Mouse (Mus musculus) heart, embryonic 15.5 days (tissue): ENCODE results near the gene Fgfr1op. TPM values are rescaled to one million over a fixed set of nuclear protein-coding genes. Genes with fewer than 3 reads are reported as not detected.

Experiments
- ATAC-seq: fragments of 200-750 bp; cut with Nextera tagmentation; replicated peaks from 2 replicates; pipeline ENCODE4 v1.8.0; 2017; ENCODE audit warnings: low read depth, moderate TSS enrichment; ENCODE audit not compliant: insufficient number of reproducible peaks, insufficient read depth, low FRiP score
- H3K27ac ChIP-seq: fragments of 300-500 bp; sonication (generic); 2 replicates; pipeline ENCODE4 v1.5.1; 2015; ENCODE audit warnings: mild to moderate bottlenecking, inconsistent platforms
- H3K27me3 ChIP-seq: fragments of 300-500 bp; sonication (generic); 2 replicates; pipeline ENCODE4 v1.6.1; 2015; ENCODE audit warnings: inconsistent platforms
- H3K36me3 ChIP-seq: fragments of 300-500 bp; sonication (generic); 2 replicates; pipeline ENCODE4 v1.6.1; 2015; ENCODE audit warnings: mild to moderate bottlenecking, inconsistent platforms
- H3K4me1 ChIP-seq: fragments of 300-500 bp; sonication (generic); replicated peaks from 2 replicates; pipeline ENCODE4 v1.6.1; 2015; ENCODE audit warnings: inconsistent platforms
- H3K4me2 ChIP-seq: fragments of 300-500 bp; sonication (generic); 2 replicates; pipeline ENCODE4 v1.6.1; 2015; ENCODE audit warnings: inconsistent platforms, mild to moderate bottlenecking, moderate library complexity
- H3K4me3 ChIP-seq: fragments of 300-500 bp; sonication (generic); 2 replicates; pipeline ENCODE4 v1.5.1; 2015; ENCODE audit warnings: mild to moderate bottlenecking, inconsistent platforms
- H3K9ac ChIP-seq: fragments of 300-500 bp; sonication (generic); 2 replicates; pipeline ENCODE4 v1.6.1; 2015; ENCODE audit warnings: mild to moderate bottlenecking, inconsistent platforms
- H3K9me3 ChIP-seq: fragments of 300-500 bp; sonication (generic); replicated peaks from 2 replicates; pipeline ENCODE4 v1.6.1; 2016; ENCODE audit warnings: inconsistent platforms
- whole genome bisulfite sequencing: fragments of 180-500 bp; shearing (Covaris S2); methylation state at CpG from one replicate; pipeline ENCODE4 v1.1.7; 2015; ENCODE audit warnings: mixed read lengths; 5-methylcytosine and 5-hydroxymethylcytosine counted together
- polyA plus RNA-seq: library from polyadenylated mRNA; unstranded; fragments of >200 nt; fragmentation: Nextera tagmentation; extraction: Ambion mirVana; gene quantifications from 2 replicates; pipeline ENCODE4 v1.2.1, GENCODE M21; 2015

Fgfr1op gene
- polyA plus RNA-seq, 1 experiment from 2014 or later: 20.1 TPM

DNA sequence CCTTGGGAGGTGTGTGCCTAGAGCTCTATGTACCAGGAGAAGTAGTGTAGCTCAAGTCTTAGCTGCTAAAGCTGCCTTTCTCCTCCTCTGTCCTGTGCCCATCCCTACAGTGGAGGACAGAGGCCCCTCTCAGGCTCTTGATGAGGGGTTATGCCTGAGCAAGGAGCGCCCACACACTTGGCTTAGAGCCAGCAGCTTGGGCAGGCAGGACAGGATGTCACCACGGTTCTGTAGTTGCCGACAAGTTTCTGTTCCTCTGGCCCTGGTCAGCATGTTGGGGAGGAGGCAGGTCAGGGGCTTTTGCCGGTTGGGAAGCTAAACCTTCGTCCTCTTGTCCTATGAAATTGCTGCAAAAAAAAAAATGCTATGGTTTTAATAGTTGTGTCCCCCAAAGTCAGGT, 66.8 kb downstream of the Fgfr1op start:
- Histone ChIP-seq H3K27ac (no peak overlapping the region), H3K9ac (no peak overlapping the region), H3K36me3 (no peaks in the 10 kb centered on the region), H3K27me3 (no peaks in the 10 kb centered on the region; the same call in 1 of the 2 replicates), H3K9me3 (no peaks in the 10 kb centered on the region), H3K4me2 (no peak overlapping the region), H3K4me1 (no peaks in the 10 kb centered on the region), H3K4me3 (no peak overlapping the region)
- 25% methylated on average over 5 of the region's 5 CpGs for WGBS
- ATAC-seq: no peak

GRCm38 (mm10) chr17:8233618-8234214, 68.4 kb downstream of the Fgfr1op start:
- no peak for ATAC-seq
- Histone ChIP-seq H3K9ac (no peak overlapping the region), H3K27me3 (no peaks in the 10 kb centered on the region; the same call in 1 of the 2 replicates), H3K4me1 (no peaks in the 10 kb centered on the region), H3K36me3 (no peaks in the 10 kb centered on the region), H3K27ac (no peak overlapping the region), H3K4me2 (no peak overlapping the region), H3K4me3 (no peak overlapping the region), H3K9me3 (no peaks in the 10 kb centered on the region)
- WGBS: 67% methylated on average over 15 of the region's 15 CpGs

DNA sequence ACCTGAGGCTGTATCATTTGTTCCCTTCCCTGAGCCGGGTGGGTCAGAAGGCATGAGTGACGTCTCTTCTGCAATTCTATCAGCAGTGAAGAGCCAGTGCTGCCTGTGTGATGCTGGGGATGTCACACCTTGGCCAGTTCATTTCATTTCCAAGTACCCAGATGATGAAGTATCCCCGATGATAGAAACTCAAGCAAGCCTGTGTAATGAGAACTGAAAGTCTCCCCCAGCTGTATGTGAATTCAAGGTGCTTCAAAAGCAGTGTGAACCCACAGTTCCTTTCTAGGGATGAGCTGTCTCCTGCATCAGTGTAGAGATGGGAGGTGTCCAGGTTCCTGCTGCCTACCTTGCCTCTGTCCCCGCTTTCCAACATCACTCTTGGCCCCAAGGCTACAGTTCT, 69.2 kb downstream of the Fgfr1op start:
- Histone ChIP-seq H3K27me3 (no peaks in the 10 kb centered on the region; the same call in 1 of the 2 replicates), H3K9ac (no peak overlapping the region), H3K4me1 (no peaks in the 10 kb centered on the region), H3K27ac (no peak overlapping the region), H3K9me3 (no peaks in the 10 kb centered on the region), H3K36me3 (no peaks in the 10 kb centered on the region), H3K4me3 (no peak overlapping the region), H3K4me2 (no peak overlapping the region)
- 79% methylated on average over 4 of the region's 4 CpGs for WGBS
- no peak for ATAC-seq

DNA sequence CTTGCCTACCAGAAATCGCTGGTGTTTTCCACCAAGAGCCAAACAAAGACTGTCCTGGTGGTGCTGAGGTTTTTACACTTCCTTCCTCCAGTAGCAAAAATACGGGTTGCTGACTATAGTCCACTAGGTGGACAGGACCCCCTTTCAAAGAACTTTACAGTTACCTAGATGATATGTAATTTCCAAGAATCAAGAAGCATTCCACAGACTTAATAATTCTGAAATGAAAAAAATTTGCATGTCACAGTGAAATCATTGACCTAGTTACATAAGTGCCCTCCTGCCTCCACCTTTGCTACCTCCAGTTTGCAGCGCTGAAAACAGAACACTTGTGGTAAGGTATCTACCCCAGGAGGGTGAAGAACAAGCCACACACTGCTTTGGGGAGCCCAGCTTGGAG, 70.4 kb downstream of the Fgfr1op start, which contains the start of gene Ccr6:
Gene Ccr6 (plus strand): TSS at position 301 of the 400 bp plus-strand sequence.
- no peaks in the 10 kb centered on the region for H3K9me3 ChIP-seq
- 59% methylated on average over 3 of the region's 3 CpGs for WGBS
- H3K4me3 ChIP-seq: no peak within 1 kb of the TSS
- H3K27me3 ChIP-seq: no peaks in the 10 kb centered on the region
- H3K4me2 ChIP-seq: no peak within 1 kb of the TSS
- no peak within 1 kb of the TSS for H3K27ac ChIP-seq
- no peaks in the 10 kb centered on the region for H3K36me3 ChIP-seq
- no peak for ATAC-seq
- H3K9ac ChIP-seq: no peak within 1 kb of the TSS
- H3K4me1 ChIP-seq: no peaks in the 10 kb centered on the region

DNA sequence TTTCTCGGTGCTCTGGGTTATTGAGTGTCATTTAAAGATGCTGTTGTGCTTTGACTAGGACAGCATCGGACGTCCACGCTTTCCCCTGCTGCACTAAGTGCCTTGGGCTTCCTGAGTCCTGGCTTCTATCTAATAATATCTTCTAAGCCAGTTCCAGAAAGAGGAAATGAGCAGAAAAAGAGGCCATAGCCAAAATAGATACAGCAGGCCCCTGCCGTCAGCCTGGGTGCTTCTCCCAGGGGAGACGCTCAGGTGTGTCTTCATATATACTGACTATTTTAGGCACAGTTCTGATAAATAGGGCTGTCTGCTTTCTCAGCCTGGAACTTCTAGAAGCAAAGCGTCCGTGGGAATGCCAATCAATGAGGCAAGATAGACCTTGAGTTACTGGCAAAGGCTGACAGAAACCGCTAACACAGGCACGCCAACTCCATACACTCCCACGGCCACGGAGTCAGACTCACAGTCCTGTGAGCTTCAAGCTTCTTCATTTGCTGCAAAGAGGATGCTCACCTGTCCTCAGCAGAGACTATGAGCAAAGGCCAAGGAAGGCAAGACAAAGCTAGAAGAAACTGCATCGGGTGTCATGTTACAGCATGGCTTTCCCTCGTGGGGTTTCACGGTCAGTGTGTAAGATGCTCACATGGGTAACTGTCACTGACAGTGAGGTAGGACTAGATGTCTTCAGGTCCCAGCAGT, 72.9 kb downstream of the Fgfr1op start:
- no peaks in the 10 kb centered on the region for H3K27me3 ChIP-seq
- no peak overlapping the region for H3K27ac ChIP-seq
- H3K4me2 ChIP-seq: no peak overlapping the region
- WGBS: 60% methylated on average over 15 of the region's 15 CpGs
- H3K9me3 ChIP-seq: no peaks in the 10 kb centered on the region
- H3K9ac ChIP-seq: no peak overlapping the region
- H3K36me3 ChIP-seq: no peaks in the 10 kb centered on the region
- no peak overlapping the region for H3K4me3 ChIP-seq
- ATAC-seq: no peak
- no peaks in the 10 kb centered on the region for H3K4me1 ChIP-seq

DNA sequence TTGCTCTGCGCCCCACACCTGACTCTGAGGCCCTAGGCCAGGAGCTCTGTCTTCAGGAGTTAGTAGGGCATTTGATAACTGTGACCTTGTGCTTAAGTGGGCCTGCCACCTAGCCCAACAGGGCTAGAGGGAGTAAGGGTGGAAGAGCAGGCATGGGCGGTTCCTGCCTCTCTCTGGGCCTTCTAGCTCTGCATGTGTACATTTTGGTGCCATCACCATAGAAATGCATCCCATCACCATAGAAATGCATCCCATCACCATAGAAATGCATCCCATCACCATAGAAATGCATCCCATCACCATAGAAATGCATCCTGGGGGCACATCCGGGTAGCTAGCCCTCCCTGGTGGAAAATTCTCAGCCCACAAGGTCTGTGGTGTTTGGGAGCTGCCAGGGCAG, 74.3 kb downstream of the Fgfr1op start:
- no peaks in the 10 kb centered on the region for H3K36me3 ChIP-seq
- no peaks in the 10 kb centered on the region for H3K9me3 ChIP-seq
- H3K27ac ChIP-seq: no peak overlapping the region
- H3K27me3 ChIP-seq: 0 out of 2 replicates have a peak, but pooled peaks cover 8% of the 10 kb centered on the region
- H3K9ac ChIP-seq: no peak overlapping the region
- no peak for ATAC-seq
- no peaks in the 10 kb centered on the region for H3K4me1 ChIP-seq
- 69% methylated on average over 3 of the region's 3 CpGs for WGBS
- no peak overlapping the region for H3K4me2 ChIP-seq
- H3K4me3 ChIP-seq: no peak overlapping the region

- no peak for ATAC-seq
- no peaks in the 10 kb centered on the region for H3K36me3 ChIP-seq
- 0 out of 2 replicates have a peak, but pooled peaks cover 9% of the 10 kb centered on the region for H3K27me3 ChIP-seq
- no peak overlapping the region for H3K27ac ChIP-seq
- no peak overlapping the region for H3K4me3 ChIP-seq
- H3K4me2 ChIP-seq: no peak overlapping the region
- no peaks in the 10 kb centered on the region for H3K9me3 ChIP-seq
- no peak overlapping the region for H3K9ac ChIP-seq
- H3K4me1 ChIP-seq: no peaks in the 10 kb centered on the region
- 60% methylated on average over 4 of the region's 4 CpGs for WGBS
Measured at GRCm38 (mm10) chr17:8240517-8240916, 75.2 kb downstream of the Fgfr1op start.

DNA sequence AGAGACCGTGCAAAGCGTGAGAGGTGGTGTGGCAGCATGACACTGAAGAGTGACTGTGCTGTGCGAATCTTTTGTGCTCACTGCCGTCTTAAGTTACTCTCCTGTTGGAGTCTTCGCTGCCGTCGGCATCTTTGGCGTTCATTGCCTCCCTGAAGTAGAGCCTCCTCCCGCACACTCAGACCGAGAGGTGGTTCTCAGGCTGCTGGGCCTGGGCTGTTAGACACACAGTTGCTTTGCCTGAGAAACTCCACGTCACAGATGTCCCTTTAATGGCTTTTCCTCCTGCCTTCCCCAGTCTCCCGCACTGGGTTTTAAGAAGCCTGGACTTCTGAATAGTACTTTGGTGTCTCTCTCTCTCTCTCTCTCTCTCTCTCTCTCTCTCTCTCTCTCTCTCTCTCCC, 76.3 kb downstream of the Fgfr1op start:
- no peak for ATAC-seq
- no peak overlapping the region for H3K4me3 ChIP-seq
- 64% methylated on average over 12 of the region's 12 CpGs for WGBS
- no peaks in the 10 kb centered on the region for H3K4me1 ChIP-seq
- no peak overlapping the region for H3K9ac ChIP-seq
- no peaks in the 10 kb centered on the region for H3K9me3 ChIP-seq
- no peaks in the 10 kb centered on the region for H3K36me3 ChIP-seq
- no peak overlapping the region for H3K27ac ChIP-seq
- 0 out of 2 replicates have a peak, but pooled peaks cover 9% of the 10 kb centered on the region for H3K27me3 ChIP-seq
- H3K4me2 ChIP-seq: no peak overlapping the region

- H3K36me3 ChIP-seq: no peaks in the 10 kb centered on the region
- ATAC-seq: no peak
- no peak overlapping the region for H3K27ac ChIP-seq
- H3K4me3 ChIP-seq: no peak overlapping the region
- WGBS: 79% methylated on average over 11 of the region's 11 CpGs
- no peaks in the 10 kb centered on the region for H3K4me1 ChIP-seq
- H3K9ac ChIP-seq: no peak overlapping the region
- H3K4me2 ChIP-seq: no peak overlapping the region
- 0 out of 2 replicates have a peak, but pooled peaks cover 9% of the 10 kb centered on the region for H3K27me3 ChIP-seq
- no peaks in the 10 kb centered on the region for H3K9me3 ChIP-seq
Measured at GRCm38 (mm10) chr17:8242186-8242585, 76.9 kb downstream of the Fgfr1op start.

GRCm38 (mm10) chr17:8244124-8244523, 78.8 kb downstream of the Fgfr1op start:
- no peak for ATAC-seq
- no peak overlapping the region for H3K9ac ChIP-seq
- no peak overlapping the region for H3K4me3 ChIP-seq
- 69% methylated on average over 2 of the region's 2 CpGs for WGBS
- H3K9me3 ChIP-seq: no peaks in the 10 kb centered on the region
- H3K27ac ChIP-seq: no peak overlapping the region
- H3K4me2 ChIP-seq: no peak overlapping the region
- no peaks in the 10 kb centered on the region for H3K36me3 ChIP-seq
- peaks cover 14% of the 10 kb centered on the region; the same call in 1 of the 2 replicates for H3K27me3 ChIP-seq
- H3K4me1 ChIP-seq: no peaks in the 10 kb centered on the region

DNA sequence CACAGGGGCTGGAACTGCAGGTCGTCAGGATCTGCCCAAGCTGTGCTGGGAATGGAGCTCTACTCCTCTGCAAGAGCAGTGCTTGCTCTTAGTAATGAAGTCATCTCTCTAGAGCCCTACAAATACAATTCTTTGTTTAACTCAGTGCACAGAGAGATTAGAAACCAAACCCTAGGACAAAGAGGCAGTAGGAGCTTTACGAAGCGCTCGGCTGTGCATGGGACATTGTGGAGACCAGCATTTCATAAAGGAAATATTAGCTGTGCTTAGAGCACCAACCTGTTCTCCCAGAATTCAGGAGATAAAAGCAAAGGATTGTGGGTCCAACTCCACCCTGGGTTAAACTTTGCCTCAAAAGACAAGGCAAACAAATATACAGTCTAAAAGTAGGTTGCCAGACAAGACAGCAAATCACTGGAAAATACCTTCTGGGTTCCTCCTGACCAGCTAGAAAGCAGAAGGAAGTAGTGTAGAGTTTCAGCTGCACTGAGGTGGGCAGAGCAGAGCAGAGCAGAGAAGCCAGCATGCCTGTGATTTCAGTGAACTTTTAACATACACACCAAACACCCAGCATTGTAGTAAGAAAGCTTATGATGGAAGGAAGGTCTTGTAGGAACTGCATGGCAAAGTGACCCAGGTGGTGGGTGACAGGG, 80.9 kb downstream of the Fgfr1op start:
- H3K9me3 ChIP-seq: no peaks in the 10 kb centered on the region
- H3K4me2 ChIP-seq: no peak overlapping the region
- H3K36me3 ChIP-seq: no peaks in the 10 kb centered on the region
- no peak overlapping the region for H3K4me3 ChIP-seq
- 71% methylated on average over 4 of the region's 4 CpGs for WGBS
- H3K4me1 ChIP-seq: no peaks in the 10 kb centered on the region
- H3K27ac ChIP-seq: no peak overlapping the region
- H3K27me3 ChIP-seq: peaks cover 14% of the 10 kb centered on the region; the same call in 1 of the 2 replicates
- ATAC-seq: no peak
- H3K9ac ChIP-seq: no peak overlapping the region
